Mouse (Mus musculus) spleen, adult 2 months (tissue): ENCODE measurements around the gene Klk1. TPM values are rescaled to one million over a fixed set of nuclear protein-coding genes. Genes with fewer than 3 reads are reported as not detected.

Experiments
- DNase-seq, 2 experiments: peaks; one replicate each; pipeline versions ENCODE4 v3.0.0 to v3.0.0-alpha.2; 2012 to 2021; ENCODE audit warnings: low spot score in 2 of 2, low read depth in 1 of 2
- H3K27ac ChIP-seq: fragments of 200-500 bp; 2 replicates; pipeline ENCODE4 v1.5.1; 2012; ENCODE audit warnings: low read length, inconsistent platforms; ENCODE audit not compliant: insufficient read depth
- H3K27me3 ChIP-seq: fragments of 200-500 bp; 2 replicates; pipeline ENCODE4 v1.6.1; 2012; ENCODE audit warnings: mild to moderate bottlenecking, moderate library complexity, low read length, inconsistent platforms; ENCODE audit not compliant: control insufficient read depth, insufficient read depth
- H3K36me3 ChIP-seq: fragments of 200-500 bp; 2 replicates; pipeline ENCODE4 v1.6.1; 2012; ENCODE audit warnings: mild to moderate bottlenecking, low read length, inconsistent platforms; ENCODE audit not compliant: control insufficient read depth, insufficient read depth
- H3K4me1 ChIP-seq: fragments of 200-500 bp; 2 replicates; pipeline ENCODE4 v1.6.1; 2011; ENCODE audit warnings: inconsistent platforms; ENCODE audit not compliant: control insufficient read depth, insufficient read depth, insufficient read length
- H3K4me3 ChIP-seq: fragments of 200-500 bp; 2 replicates; pipeline ENCODE4 v1.5.1; 2011; ENCODE audit warnings: mild to moderate bottlenecking, inconsistent platforms; ENCODE audit not compliant: insufficient read depth, insufficient read length; ENCODE audit errors: extremely low read depth
- CTCF ChIP-seq: fragments of 200-500 bp; IDR thresholded peaks from 2 replicates; pipeline ENCODE4 v1.5.1; 2011; ENCODE audit warnings: mild to moderate bottlenecking, inconsistent platforms; ENCODE audit not compliant: insufficient read depth, insufficient read length, insufficient replicate concordance; ENCODE audit errors: extremely low read depth
- POLR2A ChIP-seq: fragments of 200-500 bp; IDR thresholded peaks from 2 replicates; pipeline ENCODE4 v1.6.1; 2011; ENCODE audit warnings: low read depth, low read length, inconsistent platforms
- WGBS: fragments of 180-500 bp; shearing (Covaris S2); methylation state at CpG from one replicate; pipeline ENCODE4 v1.1.7; 2018; 5-methylcytosine and 5-hydroxymethylcytosine counted together
- polyA plus RNA-seq: library from polyadenylated mRNA; depleted of rRNA; stranded (reverse); fragments of >200 nt; gene quantifications from 2 replicates; pipeline ENCODE4 v1.2.3, GENCODE M21; 2012; rRNA removed

The Klk1 gene
- polyA plus RNA-seq, 1 experiment = 917 TPM

- TF ChIP-seq CTCF (peak; percentile 36; the same call in 1 of the 2 replicates), POLR2A (no peak)
- Histone ChIP-seq H3K36me3 (no peaks in the 10 kb centered on the region), H3K27ac (no peak overlapping the region), H3K4me1 (no peaks in the 10 kb centered on the region), H3K27me3 (no peaks in the 10 kb centered on the region), H3K4me3 (no peak overlapping the region)
- peak; percentile 22 to 53 for DNase-seq
- 49% methylated on average over 2 of the region's 2 CpGs for WGBS
These were observed 52.1 kb downstream of the Klk1 start for GRCm38 (mm10) chr7:44277250-44277622.

Other genes with a start within 250 kb of the Klk1 start
- 0.22 TPM in 1 of 2 replicates, not detected in the other for gene Klk1b9, start 249.3 kb upstream of the Klk1 start, polyA plus RNA-seq
- gene Klk1b11, start 229.5 kb upstream of the Klk1 start, polyA plus RNA-seq = 1.2 and 1.9 TPM in 2 replicates
- not detected in 2 replicates for gene Klk1b26, start 213.2 kb upstream of the Klk1 start, polyA plus RNA-seq
- gene Klk1b27, start 173.1 kb upstream of the Klk1 start, polyA plus RNA-seq = 4.1 and 4.4 TPM in 2 replicates
- not detected in 2 replicates for gene Klk1b21, start 123.0 kb upstream of the Klk1 start, polyA plus RNA-seq
- gene Klk1b22, start 112.7 kb upstream of the Klk1 start, polyA plus RNA-seq = 13.3 TPM in 1 of 2 replicates, not detected in the other
- 0.06 TPM in 1 of 2 replicates, not detected in the other for gene Klk1b16, start 88.6 kb upstream of the Klk1 start, polyA plus RNA-seq
- gene Klk1b24, start 37.1 kb upstream of the Klk1 start, polyA plus RNA-seq = 0.75 and 1.0 TPM in 2 replicates
- 0.97 and 2.0 TPM in 2 replicates for gene Klk1b3, start 27.2 kb upstream of the Klk1 start, polyA plus RNA-seq
- 3.0 and 6.3 TPM in 2 replicates for gene Klk1b4, start 17.9 kb upstream of the Klk1 start, polyA plus RNA-seq
- gene Klk1b5, start 9.4 kb upstream of the Klk1 start, polyA plus RNA-seq = 8.7 and 9.8 TPM in 2 replicates
- gene Gm36864, start 10.8 kb downstream of the Klk1 start, polyA plus RNA-seq = not detected in 2 replicates
- gene 1700028J19Rik, start 21.3 kb downstream of the Klk1 start, polyA plus RNA-seq = 1.4 TPM in 2 replicates
- 98.9 and 139 TPM in 2 replicates for gene 2410002F23Rik, start 21.4 kb downstream of the Klk1 start, polyA plus RNA-seq
- not detected in 2 replicates for gene Acp4, start 32.0 kb downstream of the Klk1 start, polyA plus RNA-seq
- not detected in 2 replicates for gene Gm15517, start 36.1 kb downstream of the Klk1 start, polyA plus RNA-seq
- gene Clec11a, start 81.5 kb downstream of the Klk1 start, polyA plus RNA-seq = 4.0 and 5.2 TPM in 2 replicates
- gene Shank1, start 84.9 kb downstream of the Klk1 start, polyA plus RNA-seq = 4.5 and 4.8 TPM in 2 replicates
- 1.2 and 2.5 TPM in 2 replicates for gene Syt3, start 158.7 kb downstream of the Klk1 start, polyA plus RNA-seq
- 0.40 and 0.68 TPM in 2 replicates for gene 1700008O03Rik, start 160.5 kb downstream of the Klk1 start, polyA plus RNA-seq
- 0.22 and 0.23 TPM in 2 replicates for gene Lrrc4b, start 203.7 kb downstream of the Klk1 start, polyA plus RNA-seq
- 0.40 TPM in 1 of 2 replicates, not detected in the other for gene Aspdh, start 240.0 kb downstream of the Klk1 start, polyA plus RNA-seq
- 124 and 171 TPM in 2 replicates for gene Josd2, start 242.6 kb downstream of the Klk1 start, polyA plus RNA-seq